ENCODE assay signal across 11 mouse cellular contexts in genomic region chr4:102420794-102421397, GRCm38 (mm10).
DNase-seq lines count a peak whose midpoint lies in the region; ATAC-seq and TF ChIP-seq lines count a peak whose summit lies in the region.
"Had no signal": no experiment of that assay in that cellular context is flagged by ENCODE, and none has a peak within 500 bp of the region (broad histone marks: within the 10 kb centered on the region; RNA-seq: fewer than 3 reads in every experiment).

No protein-coding gene starts in this region.

- 19% methylated on average over 11 of the region's 11 CpGs for WGBS in hindbrain, embryonic 13.5 days
- 3% methylated on average over 11 of the region's 11 CpGs for WGBS in midbrain, embryonic 16.5 days

- ATAC-seq in frontal cortex, adult (ENCODE audit: low TSS enrichment), result peak; percentile 2
- peak; percentile 32; the same call in 1 of the 2 replicates for ATAC-seq in hindbrain, embryonic 13.5 days (ENCODE audit: low FRiP score)
- ATAC-seq in midbrain, embryonic 16.5 days, result peak; percentile 66
- ATAC-seq: Patski had no signal

- peak overlapping the region; percentile 31; the same call in 1 of the 2 replicates for H3K27ac ChIP-seq in cortical plate, adult 2 months (ENCODE audit: insufficient read depth, low read length)
- H3K27ac ChIP-seq in hindbrain, embryonic 13.5 days, result peak overlapping the region; percentile 70
- H3K27ac ChIP-seq in midbrain, embryonic 16.5 days (ENCODE audit: low read length), result peak overlapping the region; percentile 75
- H3K27ac ChIP-seq: liver, embryonic 15.5 days had no signal

- H3K9me3 ChIP-seq in hindbrain, embryonic 13.5 days, result no peaks in the 10 kb centered on the region
- H3K9me3 ChIP-seq in midbrain, embryonic 16.5 days (replicated peaks; ENCODE audit: control insufficient read depth, low read length, poor library complexity, severe bottlenecking), result no peaks in the 10 kb centered on the region
- H3K9me3 ChIP-seq: liver, embryonic 15.5 days had no signal

- H3K9ac ChIP-seq in hindbrain, embryonic 13.5 days, result peak overlapping the region; percentile 61
- peak overlapping the region; percentile 66 for H3K9ac ChIP-seq in midbrain, embryonic 16.5 days (ENCODE audit: low read depth, low read length)
- H3K9ac ChIP-seq: liver, embryonic 15.5 days had no signal

- H3K4me3 ChIP-seq in cortical plate, adult 2 months (ENCODE audit: insufficient read depth, low read length), result peak overlapping the region; percentile 60
- H3K4me3 ChIP-seq in hindbrain, embryonic 13.5 days, result peak overlapping the region; percentile 33
- H3K4me3 ChIP-seq in midbrain, embryonic 16.5 days (ENCODE audit: low read depth, low read length), result peak overlapping the region; percentile 43
- H3K4me3 ChIP-seq: liver, embryonic 15.5 days had no signal

- H3K4me1 ChIP-seq in cortical plate, adult 2 months (ENCODE audit: control insufficient read depth, insufficient read depth, low read length), result peaks cover 3% of the 10 kb centered on the region; the same call in 1 of the 2 replicates
- H3K4me1 ChIP-seq in hindbrain, embryonic 13.5 days (replicated peaks), result peaks cover 16% of the 10 kb centered on the region
- H3K4me1 ChIP-seq in midbrain, embryonic 16.5 days (ENCODE audit: control insufficient read depth, insufficient read depth, low read length), result peaks cover 12% of the 10 kb centered on the region
- H3K4me1 ChIP-seq: liver, embryonic 15.5 days had no signal

- no peak for TF ChIP-seq POLR2A in cortical plate, adult 2 months (IDR thresholded peaks at IDR 0.05; ENCODE audit: extremely low read depth, insufficient read depth, low read length)

- H3K36me3 ChIP-seq in hindbrain, embryonic 13.5 days, result no peaks in the 10 kb centered on the region
- H3K36me3 ChIP-seq in midbrain, embryonic 16.5 days (ENCODE audit: control insufficient read depth, insufficient read depth, low read length), result no peaks in the 10 kb centered on the region
- H3K36me3 ChIP-seq: liver, embryonic 15.5 days had no signal

- no peaks in the 10 kb centered on the region for H3K27me3 ChIP-seq in hindbrain, embryonic 13.5 days
- H3K27me3 ChIP-seq in midbrain, embryonic 16.5 days (ENCODE audit: control insufficient read depth, insufficient read depth, low read depth, low read length), result no peaks in the 10 kb centered on the region
- H3K27me3 ChIP-seq: liver, embryonic 15.5 days; Patski had no signal

- H3K4me2 ChIP-seq in hindbrain, embryonic 13.5 days, result peak overlapping the region; percentile 53
- H3K4me2 ChIP-seq in midbrain, embryonic 16.5 days (ENCODE audit: low read length), result peak overlapping the region; percentile 72
- H3K4me2 ChIP-seq: liver, embryonic 15.5 days had no signal

- DNase-seq in frontal cortex, postnatal 10 days (ENCODE audit: low spot score in 2 of 2), result no peak
- DNase-seq in thymus, postnatal 36 days, result no peak
- DNase-seq in left cerebral cortex, adult 8-10 months (ENCODE audit: low spot score in 2 of 2), result no peak
- no peak for DNase-seq in kidney, postnatal 25 days
- DNase-seq: spleen, adult 18-20 months had no signal

- TF ChIP-seq CTCF in cortical plate, adult 2 months (IDR thresholded peaks at IDR 0.05; ENCODE audit: extremely low read depth, insufficient read depth, low read length), result no peak

Comparison
In these comparisons a context has a peak if more than half of its experiments do, and no peak if none do; other contexts are left out.
1. ATAC-seq: peak in every context shown above with its lines; median percentile 66 in midbrain, embryonic 16.5 days; 32 in hindbrain, embryonic 13.5 days; 2 in frontal cortex, adult.